Mouse (Mus musculus) liver, adult (tissue): Measurements from ENCODE around the gene Gtsf1.
A peak's percentile ranks its signal among the peaks of the same experiment; 100 is the strongest.

Experiments
- GATA4 ChIP-seq: IDR thresholded peaks from 2 replicates; pipeline ENCODE4 v1.6.1; 2014; ENCODE audit warnings: mild to moderate bottlenecking, low read length; ENCODE audit not compliant: insufficient replicate concordance

Gene Gtsf1

GRCm38 (mm10) chr15:103382795-103383406 lies 47.4 kb downstream of the Gtsf1 start:
- peak; percentile 82 for TF ChIP-seq GATA4

GRCm38 (mm10) chr15:103382075-103382474 lies 48.2 kb downstream of the Gtsf1 start:
- TF ChIP-seq GATA4 = no peak

- no peak for TF ChIP-seq GATA4
These were observed 51.5 kb downstream of the Gtsf1 start for GRCm38 (mm10) chr15:103378665-103379356.

GRCm38 (mm10) chr15:103377752-103378664 lies 52.3 kb downstream of the Gtsf1 start:
- no peak for TF ChIP-seq GATA4

- no peak for TF ChIP-seq GATA4
These were observed 53.4 kb downstream of the Gtsf1 start for GRCm38 (mm10) chr15:103376837-103377269.

GRCm38 (mm10) chr15:103375112-103375800 lies 55.0 kb downstream of the Gtsf1 start:
- no peak for TF ChIP-seq GATA4

- TF ChIP-seq GATA4 = no peak
These were observed 57.8 kb downstream of the Gtsf1 start for GRCm38 (mm10) chr15:103372461-103372860.

GRCm38 (mm10) chr15:103371741-103372140 lies 58.5 kb downstream of the Gtsf1 start:
- no peak for TF ChIP-seq GATA4

GRCm38 (mm10) chr15:103371208-103371607 lies 59.1 kb downstream of the Gtsf1 start:
- TF ChIP-seq GATA4 = no peak

- no peak for TF ChIP-seq GATA4
These were observed 59.8 kb downstream of the Gtsf1 start for GRCm38 (mm10) chr15:103370462-103370861.

- TF ChIP-seq GATA4 = no peak
These were observed 61.1 kb downstream of the Gtsf1 start for GRCm38 (mm10) chr15:103369123-103369522.

- TF ChIP-seq GATA4 = no peak
These were observed 61.9 kb downstream of the Gtsf1 start for GRCm38 (mm10) chr15:103368179-103368940.

- TF ChIP-seq GATA4 = no peak
These were observed 63.7 kb downstream of the Gtsf1 start, which contains the start of gene Itga5 for GRCm38 (mm10) chr15:103366376-103367149. Gene Itga5, minus strand, starts transcription at chr15:103366763.
